Mouse (Mus musculus): Measurements from ENCODE around the gene Ubald2.

Gene Ubald2

DNA sequence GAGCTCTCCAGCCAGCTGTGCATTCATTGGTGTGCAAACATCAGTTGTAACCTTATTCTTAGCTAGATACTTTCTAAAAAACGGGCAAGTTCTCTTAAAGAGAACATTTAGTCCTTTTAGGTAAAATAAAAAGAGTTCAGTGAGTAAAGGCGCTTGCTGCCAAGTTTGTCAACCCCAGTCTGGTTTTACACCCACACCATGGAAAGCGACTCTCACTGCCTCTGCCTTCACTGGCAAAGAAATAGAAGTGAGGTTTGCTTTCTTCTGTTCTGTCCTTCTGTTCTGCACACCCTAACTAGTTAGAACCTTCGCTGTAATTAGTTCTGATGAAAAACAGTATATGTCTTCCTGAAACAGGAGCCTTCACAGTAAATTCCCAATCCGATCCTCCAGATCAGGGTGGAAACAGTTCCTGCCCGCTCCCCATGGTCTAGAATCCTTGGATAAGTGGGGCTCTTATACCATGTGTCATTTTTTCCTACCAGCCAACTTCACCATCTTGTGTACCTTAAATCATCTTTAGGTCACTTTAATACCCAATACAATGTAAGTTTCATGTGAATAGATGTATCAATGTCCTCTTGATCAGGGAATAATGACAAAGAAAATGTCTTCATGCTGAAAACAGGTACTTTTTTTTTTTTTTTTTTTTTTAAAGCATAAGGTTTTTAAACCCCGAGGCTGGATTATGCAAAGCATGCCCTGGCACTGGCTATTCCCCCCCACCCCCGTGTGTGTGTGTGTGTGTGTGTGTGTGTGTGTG, 1.1 kb upstream of the Ubald2 start:
- DNase-seq (ENCODE audit: low read depth, low spot score): peak; percentile 19

DNA sequence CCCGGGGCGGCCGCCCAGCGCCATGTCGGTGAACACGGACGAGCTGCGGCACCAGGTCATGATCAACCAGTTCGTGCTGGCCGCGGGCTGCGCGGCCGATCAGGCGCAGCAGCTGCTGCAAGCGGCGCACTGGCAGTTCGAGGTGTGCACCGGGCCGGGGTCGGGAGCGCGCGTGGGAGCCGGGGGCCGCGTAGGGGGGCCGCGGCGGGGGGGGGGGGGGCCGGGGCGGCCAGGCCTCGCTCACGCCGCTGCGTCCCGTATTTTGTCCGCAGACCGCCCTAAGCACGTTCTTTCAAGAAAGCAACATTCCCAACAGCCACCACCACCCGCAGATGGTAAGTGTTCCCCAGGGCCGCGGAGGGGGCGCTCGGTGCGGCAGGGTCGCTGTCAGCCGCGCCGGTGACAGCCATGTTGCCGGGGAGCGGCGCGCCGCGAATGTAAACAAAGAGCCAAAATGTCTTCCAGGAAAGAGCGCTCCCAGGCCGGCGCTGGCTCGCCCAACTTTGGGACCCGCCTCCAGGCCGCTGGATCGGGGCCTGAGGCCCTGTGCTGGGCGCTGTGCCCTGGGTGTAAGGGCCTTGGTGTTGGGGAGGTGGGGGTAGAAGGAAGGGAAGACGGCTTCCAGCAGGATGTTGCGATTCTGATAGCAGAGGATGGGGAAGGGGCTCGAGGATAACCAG, 533 bp downstream of the Ubald2 start:
- DNase-seq (ENCODE audit: low read depth, low spot score): peak; percentile 56

- no peak for DNase-seq (ENCODE audit: low read depth, low spot score)
Measured at GRCm38 (mm10) chr11:116434967-116435752, 1.3 kb downstream of the Ubald2 start.

DNA sequence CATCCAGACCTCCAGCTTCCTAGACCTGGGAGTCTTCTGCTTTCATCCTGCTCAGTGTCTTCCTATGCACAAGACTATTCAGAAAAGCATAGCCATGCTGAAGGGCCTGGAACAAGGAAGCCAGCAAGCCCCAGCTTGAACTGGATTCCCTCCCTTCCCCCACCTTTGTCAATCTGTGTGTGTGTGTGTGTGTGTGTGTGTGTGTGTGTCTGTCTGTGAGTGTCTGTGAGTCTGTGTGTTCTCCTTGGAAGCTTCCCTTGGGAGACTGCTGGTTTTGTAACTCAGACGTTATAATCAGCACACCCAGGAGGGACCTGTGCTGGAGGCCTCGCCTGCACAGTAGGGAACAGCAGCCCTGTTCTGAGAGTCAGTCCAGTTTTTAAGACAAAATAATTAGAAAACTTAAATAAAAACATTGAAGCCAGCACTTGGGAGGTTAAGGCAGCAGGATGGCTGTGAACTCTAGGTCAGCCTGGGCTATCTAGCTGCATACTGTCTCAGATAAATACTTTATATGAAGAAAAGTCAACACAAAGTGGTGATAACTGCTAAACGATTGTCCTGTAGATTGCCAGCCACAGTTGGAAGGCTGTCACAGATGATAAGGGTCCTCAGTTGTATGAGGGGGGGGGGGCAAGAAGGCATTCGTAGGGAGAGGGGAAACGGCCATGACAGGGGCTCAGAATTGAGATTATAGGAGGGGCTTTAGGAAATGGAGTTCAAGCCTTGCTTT, 2.3 kb downstream of the Ubald2 start:
- no peak for DNase-seq (ENCODE audit: low read depth, low spot score)

- DNase-seq (ENCODE audit: low read depth, low spot score): no peak
Measured at GRCm38 (mm10) chr11:116436725-116437331, 2.9 kb downstream of the Ubald2 start.

- DNase-seq (ENCODE audit: low read depth, low spot score): no peak
Measured at GRCm38 (mm10) chr11:116437541-116437940, 3.6 kb downstream of the Ubald2 start.

GRCm38 (mm10) chr11:116439269-116440240, 5.7 kb downstream of the Ubald2 start:
- DNase-seq (ENCODE audit: low read depth, low spot score): peak; percentile 68

GRCm38 (mm10) chr11:116440408-116441068, 6.6 kb downstream of the Ubald2 start:
- no peak for DNase-seq (ENCODE audit: low read depth, low spot score)

GRCm38 (mm10) chr11:116442129-116442866, 8.4 kb downstream of the Ubald2 start:
- DNase-seq (ENCODE audit: low read depth, low spot score): no peak

DNA sequence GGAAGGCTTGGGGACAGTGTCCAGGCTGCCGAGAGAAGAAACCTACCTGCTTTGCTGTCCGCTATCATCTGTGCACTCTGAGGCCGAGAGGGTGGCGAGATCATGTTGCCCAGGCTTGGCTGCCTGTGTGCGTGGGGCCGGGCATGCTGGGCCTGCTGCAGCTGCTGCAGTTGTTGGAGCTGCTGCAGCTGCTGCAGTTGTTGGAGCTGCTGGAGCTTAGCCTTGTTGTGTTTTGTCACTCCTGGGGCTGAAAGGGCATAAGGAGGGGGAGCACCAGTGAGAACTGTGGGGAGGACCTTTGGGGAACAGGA, 8.9 kb downstream of the Ubald2 start:
- DNase-seq (ENCODE audit: low read depth, low spot score): no peak

- no peak for DNase-seq (ENCODE audit: low read depth, low spot score)
Measured at GRCm38 (mm10) chr11:116443311-116443710, 9.4 kb downstream of the Ubald2 start.

DNA sequence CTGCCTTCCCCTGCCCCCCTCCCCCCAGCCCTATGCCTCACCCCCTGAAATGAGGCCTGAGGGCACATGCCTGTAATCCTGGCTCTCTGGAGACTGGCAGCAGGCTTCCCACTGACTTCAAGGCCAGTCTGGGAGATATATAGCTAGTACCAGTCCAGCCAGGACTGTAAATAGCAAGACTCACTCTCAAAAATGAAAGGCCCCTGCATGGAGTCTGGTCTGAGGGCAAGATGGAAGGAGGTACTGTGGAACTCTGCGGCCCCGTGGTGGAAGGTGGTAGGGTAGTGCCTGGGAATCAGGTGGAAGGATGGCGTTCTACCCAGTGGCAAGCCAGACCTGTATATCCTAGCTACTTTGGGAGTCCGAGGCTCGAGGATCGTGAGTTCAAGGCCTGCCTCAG, 10.0 kb downstream of the Ubald2 start:
- DNase-seq (ENCODE audit: low read depth, low spot score): no peak

DNA sequence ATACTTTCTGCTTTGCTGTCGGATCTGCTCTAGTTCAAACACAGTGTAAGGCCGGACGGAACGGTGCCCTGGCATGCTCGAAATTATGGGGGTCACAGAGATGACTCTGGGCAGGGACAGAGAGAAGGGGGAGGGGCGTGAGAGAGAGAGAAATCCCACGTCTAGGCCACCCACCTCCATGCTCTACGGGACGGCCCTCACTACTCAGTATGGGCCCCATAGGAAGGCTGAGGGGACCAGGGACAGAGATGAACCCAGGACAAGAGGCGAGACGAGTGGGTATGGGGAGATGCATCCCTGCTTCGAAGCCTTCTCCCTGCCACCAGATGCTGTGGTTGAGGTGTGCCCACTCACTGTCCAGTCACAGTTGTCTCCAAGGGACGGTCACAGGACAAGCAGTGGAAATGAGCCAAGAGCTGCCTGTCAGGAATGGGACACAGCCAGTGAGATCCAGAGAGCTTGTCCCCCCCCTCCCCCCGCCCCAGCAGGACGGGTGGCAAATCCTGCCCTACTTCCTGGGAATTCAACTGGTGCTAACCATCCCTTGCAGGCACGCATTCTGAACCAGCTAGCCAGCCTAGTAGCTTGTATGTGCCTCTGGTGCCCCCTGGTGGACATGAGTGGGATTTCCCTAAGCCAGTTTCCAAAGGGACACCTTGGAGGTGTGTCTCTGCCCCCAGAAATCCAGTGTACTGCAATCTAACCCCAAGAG, 11.9 kb downstream of the Ubald2 start:
- peak; percentile 81 for DNase-seq (ENCODE audit: low read depth, low spot score)

- no peak for DNase-seq (ENCODE audit: low read depth, low spot score)
Measured at GRCm38 (mm10) chr11:116446308-116446887, 12.5 kb downstream of the Ubald2 start.

GRCm38 (mm10) chr11:116447822-116448221, 13.9 kb downstream of the Ubald2 start:
- no peak for DNase-seq (ENCODE audit: low read depth, low spot score)

DNA sequence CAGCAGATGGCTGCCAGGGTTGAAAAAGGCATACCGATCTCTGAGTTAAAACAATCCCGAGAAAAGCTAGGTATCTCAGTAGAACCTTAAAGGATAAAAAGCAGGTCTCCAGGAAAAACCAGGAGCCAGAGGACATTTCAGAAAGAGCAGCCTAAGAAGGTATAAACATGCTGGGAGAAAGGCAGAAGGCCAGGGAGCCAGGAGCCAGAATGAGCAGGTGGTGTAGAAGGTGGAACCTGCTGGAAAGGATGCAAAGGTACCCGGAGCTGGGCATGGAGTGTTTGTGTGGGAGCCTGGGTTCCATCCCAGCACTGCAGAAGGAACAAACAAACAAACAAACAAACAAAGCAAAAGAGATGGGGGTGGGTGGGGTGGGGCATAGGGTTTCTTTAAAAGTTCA, 15.4 kb downstream of the Ubald2 start:
- no peak for DNase-seq (ENCODE audit: low read depth, low spot score)

DNA sequence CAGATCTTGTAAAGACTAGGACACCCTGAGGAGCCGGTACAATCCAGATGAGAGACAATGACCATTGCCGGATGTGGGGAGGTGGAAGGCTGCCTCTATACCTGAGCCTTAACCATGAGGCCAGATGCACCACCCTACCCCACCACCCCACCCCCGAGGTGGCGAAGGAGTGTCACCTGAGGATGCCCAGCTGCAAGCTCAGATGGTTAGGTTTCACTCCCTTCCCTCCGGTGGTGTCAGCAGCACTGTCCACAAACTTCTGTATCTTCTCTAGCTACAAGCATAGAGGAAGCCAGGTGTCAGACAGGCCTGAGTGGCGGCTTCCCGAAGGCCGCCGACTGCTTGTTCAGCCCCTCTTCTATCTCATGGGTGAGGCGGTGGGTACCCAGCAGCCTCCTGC, 20.0 kb downstream of the Ubald2 start:
- DNase-seq (ENCODE audit: low read depth, low spot score): no peak

- no peak for DNase-seq (ENCODE audit: low read depth, low spot score)
Measured at GRCm38 (mm10) chr11:116456234-116456633, 22.3 kb downstream of the Ubald2 start.

Data from A20 (cell line).